Mouse (Mus musculus) lung, adult 10 weeks (tissue): ENCODE data around the gene Emd. TPM values are rescaled to one million over a fixed set of nuclear protein-coding genes. Genes with fewer than 3 reads are reported as not detected.

Experiments used
- polyA plus RNA-seq: library from polyadenylated mRNA; stranded (reverse); fragments of 350-450 nt; fragmentation: Illumina TruSeq; extraction: RNeasy Lipid Tissue Mini Kit (QIAGEN cat#74804); gene quantifications from one replicate; pipeline ENCODE4 v1.2.3, GENCODE M21; 2014; ENCODE audit warnings: low read depth, low replicate concordance; ENCODE audit not compliant: insufficient read depth

Gene Emd
- 61.8 TPM for polyA plus RNA-seq

GRCm38 (mm10) chrX:74254153-74254887 is at the start of gene Emd:
Emd (plus strand) TSS chrX:74254687.

GRCm38 (mm10) chrX:74249615-74250014 is 4.9 kb upstream of the Emd start, which contains the start of gene Flna:
Flna (minus strand) TSS chrX:74249820.

GRCm38 (mm10) chrX:74270062-74270901 is 15.8 kb downstream of the Emd start, which contains the start of gene Rpl10:
Rpl10 (plus strand) TSS chrX:74270812.

GRCm38 (mm10) chrX:74281732-74282394 is 27.4 kb downstream of the Emd start, which contains the start of the genes Taz and Dnase1l1:
Taz (plus strand) TSS chrX:74281912.
Dnase1l1 (minus strand) TSS chrX:74282337.

GRCm38 (mm10) chrX:74296538-74297448 is 42.3 kb downstream of the Emd start, which contains the start of gene Atp6ap1:
Atp6ap1 (plus strand) TSS chrX:74297097.

GRCm38 (mm10) chrX:74304867-74305700 is 50.6 kb downstream of the Emd start, which contains the start of gene Gdi1:
Gdi1 (plus strand) TSS chrX:74304998.

Other genes starting within 250 kb of the Emd start
- 25.9 TPM for gene Irak1, start 230.8 kb upstream of the Emd start, polyA plus RNA-seq
- not detected for gene Opn1mw, start 127.2 kb upstream of the Emd start, polyA plus RNA-seq
- gene Mecp2, start 119.3 kb upstream of the Emd start, polyA plus RNA-seq = 9.3 TPM
- not detected for gene Tex28, start 86.8 kb upstream of the Emd start, polyA plus RNA-seq
- gene Tktl1, start 77.4 kb upstream of the Emd start, polyA plus RNA-seq = 0.09 TPM
- gene Flna, start 4.9 kb upstream of the Emd start, polyA plus RNA-seq = 210 TPM
- gene Rpl10, start 16.1 kb downstream of the Emd start, polyA plus RNA-seq = 1,975 TPM
- 54.8 TPM for gene Taz, start 27.2 kb downstream of the Emd start, polyA plus RNA-seq
- 29.0 TPM for gene Dnase1l1, start 27.6 kb downstream of the Emd start, polyA plus RNA-seq
- 155 TPM for gene Atp6ap1, start 42.4 kb downstream of the Emd start, polyA plus RNA-seq
- 80.2 TPM for gene Gdi1, start 50.3 kb downstream of the Emd start, polyA plus RNA-seq
- 41.4 TPM for gene Fam50a, start 58.3 kb downstream of the Emd start, polyA plus RNA-seq
- gene Plxna3, start 74.4 kb downstream of the Emd start, polyA plus RNA-seq = 1.3 TPM
- 52.2 TPM for gene Lage3, start 98.9 kb downstream of the Emd start, polyA plus RNA-seq
- 26.9 TPM for gene Ubl4a, start 118.5 kb downstream of the Emd start, polyA plus RNA-seq
- gene Slc10a3, start 118.7 kb downstream of the Emd start, polyA plus RNA-seq = 8.8 TPM
- 24.6 TPM for gene Fam3a, start 138.6 kb downstream of the Emd start, polyA plus RNA-seq
- 11.7 TPM for gene Ikbkg, start 138.6 kb downstream of the Emd start, polyA plus RNA-seq
- gene G6pdx, start 174.5 kb downstream of the Emd start, polyA plus RNA-seq = 20.4 TPM
- gene Gm6880, start 226.7 kb downstream of the Emd start, polyA plus RNA-seq = not detected